Mouse (Mus musculus) limb, embryonic 14.5 days (tissue): ENCODE results near the gene Nr4a1. TPM values are rescaled to one million over a fixed set of nuclear protein-coding genes. Genes with fewer than 3 reads are reported as not detected.

ENCODE experiments used
- ATAC-seq: fragments of 200-750 bp; cut with Nextera tagmentation; 2 replicates; pipeline ENCODE4 v1.8.0; 2017; ENCODE audit warnings: low read depth, moderate number of reproducible peaks, moderate TSS enrichment; ENCODE audit not compliant: low FRiP score
- DNase-seq: peaks from one replicate; pipeline ENCODE4 v3.0.0-alpha.2; 2015; ENCODE audit warnings: low spot score
- H3K27ac ChIP-seq: fragments of 300-500 bp; sonication (generic); replicated peaks from 2 replicates; pipeline ENCODE4 v1.5.1; 2014; ENCODE audit warnings: low read depth, mild to moderate bottlenecking, low read length, moderate library complexity, mixed read lengths
- H3K27me3 ChIP-seq: fragments of 300-500 bp; sonication (generic); 2 replicates; pipeline ENCODE4 v1.6.1; 2014; ENCODE audit warnings: low read length, mixed read lengths; ENCODE audit not compliant: control insufficient read depth, insufficient read depth
- H3K36me3 ChIP-seq: fragments of 300-500 bp; sonication (generic); 2 replicates; pipeline ENCODE4 v1.6.1; 2014; ENCODE audit warnings: mild to moderate bottlenecking, low read length, moderate library complexity, mixed read lengths; ENCODE audit not compliant: control insufficient read depth, insufficient read depth
- H3K4me1 ChIP-seq: fragments of 300-500 bp; sonication (generic); 2 replicates; pipeline ENCODE4 v1.6.1; 2014; ENCODE audit warnings: antibody characterized with exemption, low read length, mixed read lengths; ENCODE audit not compliant: control insufficient read depth, insufficient read depth
- H3K4me2 ChIP-seq: fragments of 300-500 bp; sonication (generic); replicated peaks from 2 replicates; pipeline ENCODE4 v1.6.1; 2014; ENCODE audit warnings: low read depth, mild to moderate bottlenecking, low read length, moderate library complexity; ENCODE audit not compliant: severe bottlenecking
- H3K4me3 ChIP-seq: fragments of 300-500 bp; sonication (generic); replicated peaks from 2 replicates; pipeline ENCODE4 v1.5.1; 2014; ENCODE audit warnings: low read length
- H3K9ac ChIP-seq: fragments of 300-500 bp; sonication (generic); 2 replicates; pipeline ENCODE4 v1.6.1; 2014; ENCODE audit warnings: mild to moderate bottlenecking, low read depth, low read length, moderate library complexity; ENCODE audit not compliant: severe bottlenecking
- H3K9me3 ChIP-seq: fragments of 300-500 bp; sonication (generic); 2 replicates; pipeline ENCODE4 v1.6.1; 2016; ENCODE audit warnings: low read length; ENCODE audit not compliant: control insufficient read depth
- POLR2A ChIP-seq: fragments of 200-500 bp; IDR thresholded peaks from 2 replicates; pipeline ENCODE4 v1.8.0; 2012; ENCODE audit warnings: inconsistent platforms, mild to moderate bottlenecking, moderate library complexity, borderline replicate concordance; ENCODE audit not compliant: insufficient read depth, insufficient read length; ENCODE audit errors: extremely low read depth
- WGBS: fragments of 180-500 bp; shearing (Covaris S2); extraction: QIAGEN DNeasy Blood & Tissue Kit; methylation state at CpG from one replicate; pipeline ENCODE4 v1.1.7; 2014; 5-methylcytosine and 5-hydroxymethylcytosine counted together
- polyA plus RNA-seq, 2 experiments: library from polyadenylated mRNA; depleted of rRNA in 1 of 2; stranded (reverse) in 1 of 2; unstranded in 1 of 2; fragments of >200 nt; fragmentation: Nextera tagmentation in 1 of 2; extraction: Ambion mirVana in 1 of 2; gene quantifications; 2 replicates each; pipeline versions ENCODE4 v1.2.1 to v1.2.3; 2012 to 2014

Gene Nr4a1
- polyA plus RNA-seq, 2 experiments: 10.5 to 19.6 TPM

DNA sequence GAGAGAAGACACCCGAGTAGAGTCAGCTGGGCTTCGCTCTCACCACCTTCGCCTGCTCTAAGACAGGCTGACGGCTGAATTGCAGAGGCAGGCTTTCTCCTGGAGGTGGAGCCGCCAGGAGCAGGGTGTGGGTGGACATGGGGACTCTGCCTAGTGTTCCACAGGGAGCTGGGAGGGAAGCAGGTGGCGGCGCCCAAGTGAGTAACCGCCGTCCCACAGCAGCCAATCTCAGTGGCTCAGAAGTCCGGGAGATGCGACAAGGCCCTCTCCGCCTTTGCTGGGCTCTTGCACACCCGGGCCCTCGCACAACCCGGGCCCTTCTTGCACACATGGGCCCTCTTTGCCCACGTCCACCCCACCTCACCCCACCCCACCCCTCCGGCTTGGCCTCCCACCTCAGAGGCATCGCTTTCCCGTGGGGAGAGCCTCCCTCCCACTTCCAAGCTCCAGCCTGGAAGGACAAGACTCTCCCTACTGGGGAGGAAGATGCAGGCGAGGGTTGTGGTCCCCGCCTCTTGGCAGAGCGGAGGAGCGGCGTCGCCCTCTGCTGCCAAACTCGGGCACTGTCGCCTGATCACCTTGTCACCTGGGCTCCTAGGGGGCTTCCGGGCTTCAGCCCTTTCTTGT lies 15.1 kb upstream of the Nr4a1 start:
- Histone ChIP-seq H3K9ac (peak overlapping the region; percentile 41), H3K4me3 (peak overlapping the region; percentile 23), H3K27me3 (no peaks in the 10 kb centered on the region), H3K9me3 (no peaks in the 10 kb centered on the region), H3K4me2 (peak overlapping the region; percentile 43), H3K27ac (no peak overlapping the region), H3K36me3 (no peaks in the 10 kb centered on the region), H3K4me1 (peaks cover 17% of the 10 kb centered on the region)
- TF ChIP-seq POLR2A: no peak
- no peak for DNase-seq
- 7% methylated on average over 22 of the region's 28 CpGs for WGBS
- ATAC-seq: peak; percentile 10; the same call in 1 of the 2 replicates

DNA sequence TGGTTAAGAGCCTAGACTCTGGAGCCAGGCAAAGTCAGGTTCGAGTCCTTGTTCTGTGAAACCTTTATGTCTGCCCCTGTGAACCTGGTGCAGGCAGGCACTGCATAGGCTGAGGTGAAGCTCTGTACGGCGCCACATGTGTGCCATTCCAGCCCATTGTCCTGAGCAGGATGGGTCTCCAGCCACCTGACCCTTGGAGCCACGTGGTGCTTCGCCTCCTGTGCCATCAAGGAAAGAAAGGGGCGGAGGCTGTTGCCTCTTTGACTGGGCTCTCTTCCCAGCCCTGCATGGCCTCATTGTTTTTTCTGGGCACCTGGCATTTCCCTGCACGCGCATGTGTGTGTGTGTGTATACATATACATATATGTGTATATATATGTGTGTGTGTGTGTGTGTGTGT lies 14.2 kb upstream of the Nr4a1 start:
- no peak overlapping the region for H3K27ac ChIP-seq
- no peak overlapping the region for H3K4me3 ChIP-seq
- 71% methylated on average over 8 of the region's 8 CpGs for WGBS
- H3K27me3 ChIP-seq: no peaks in the 10 kb centered on the region
- peaks cover 16% of the 10 kb centered on the region for H3K4me1 ChIP-seq
- H3K4me2 ChIP-seq: no peak overlapping the region
- TF ChIP-seq POLR2A: no peak
- no peaks in the 10 kb centered on the region for H3K9me3 ChIP-seq
- ATAC-seq: no peak
- H3K9ac ChIP-seq: no peak overlapping the region
- no peaks in the 10 kb centered on the region for H3K36me3 ChIP-seq
- DNase-seq: no peak

DNA sequence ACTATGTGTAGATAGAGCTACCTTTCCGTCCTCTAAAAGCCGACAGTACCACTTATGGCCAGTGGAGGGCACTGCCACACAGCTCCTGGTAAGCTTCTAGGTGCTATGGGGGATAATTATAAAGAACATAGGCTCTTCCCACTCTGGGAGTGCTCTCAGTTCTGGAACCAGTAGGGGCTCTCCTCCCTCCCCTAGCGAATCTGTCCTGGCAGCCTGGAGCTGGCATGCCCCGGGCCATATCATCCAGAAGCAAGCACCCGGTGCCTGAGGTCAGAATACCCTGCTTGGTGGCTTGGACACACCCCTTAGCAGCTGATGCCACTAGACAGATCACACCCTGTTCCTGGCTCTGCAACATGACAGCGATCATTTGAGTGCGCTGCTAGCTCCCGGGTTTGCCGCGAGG lies 13.3 kb upstream of the Nr4a1 start:
- no peak for TF ChIP-seq POLR2A
- Histone ChIP-seq H3K9ac (no peak overlapping the region), H3K9me3 (no peaks in the 10 kb centered on the region), H3K4me3 (peak overlapping the region; percentile 7; the same call in 1 of the 2 replicates), H3K27me3 (no peaks in the 10 kb centered on the region), H3K36me3 (no peaks in the 10 kb centered on the region), H3K4me1 (peaks cover 14% of the 10 kb centered on the region), H3K4me2 (peak overlapping the region; percentile 38), H3K27ac (0 out of 2 replicates have a peak overlapping the region, but pooled peaks have one; percentile 13)
- DNase-seq (peak; percentile 87), ATAC-seq (peak; percentile 31; the same call in 1 of the 2 replicates)
- WGBS: 11% methylated on average over 10 of the region's 10 CpGs

DNA sequence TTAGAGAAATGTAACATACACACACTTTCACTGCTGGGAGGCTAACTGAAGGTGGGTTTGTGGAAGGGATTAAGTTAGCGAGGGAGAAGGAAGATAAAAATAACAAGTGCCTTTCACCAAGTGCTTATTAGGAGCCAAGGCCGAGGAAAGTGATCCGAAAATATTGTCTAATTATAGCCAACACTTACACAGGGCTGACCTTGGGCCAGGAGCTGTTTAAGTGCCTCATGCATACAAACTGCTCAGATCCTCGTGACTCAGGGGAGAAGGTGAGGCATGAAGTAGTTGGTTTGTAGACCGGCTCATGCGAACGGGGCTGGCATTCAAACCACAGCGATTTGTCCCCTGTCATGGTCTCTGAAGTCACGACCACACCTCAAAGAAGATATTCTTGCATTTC lies 12.8 kb upstream of the Nr4a1 start:
- Histone ChIP-seq H3K36me3 (no peaks in the 10 kb centered on the region), H3K27me3 (no peaks in the 10 kb centered on the region), H3K27ac (no peak overlapping the region), H3K4me3 (no peak overlapping the region), H3K4me2 (peak overlapping the region; percentile 38), H3K4me1 (peaks cover 13% of the 10 kb centered on the region), H3K9ac (no peak overlapping the region), H3K9me3 (no peaks in the 10 kb centered on the region)
- DNase-seq (no peak), ATAC-seq (no peak)
- no peak for TF ChIP-seq POLR2A
- WGBS: 52% methylated on average over 9 of the region's 9 CpGs

DNA sequence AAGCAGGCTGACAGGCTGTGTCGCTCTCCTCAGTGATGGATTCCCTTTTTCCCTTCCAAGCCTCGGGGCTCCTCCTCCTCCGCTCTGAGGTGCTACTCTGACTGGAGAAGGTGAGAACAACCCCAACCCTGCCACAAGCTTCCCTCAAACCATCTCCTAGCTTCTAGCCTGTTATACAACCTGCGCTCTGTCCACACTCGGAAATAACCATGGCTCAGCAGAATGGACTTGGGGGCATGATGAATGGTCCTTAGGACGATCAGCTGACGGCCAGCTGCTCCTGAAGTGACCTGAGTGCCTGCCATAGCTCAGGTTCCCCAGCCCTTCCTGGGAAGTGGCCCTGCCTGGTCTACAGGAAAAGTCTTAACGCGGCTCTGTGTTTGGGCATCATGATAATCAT lies 12.2 kb upstream of the Nr4a1 start:
- H3K4me3 ChIP-seq: no peak overlapping the region
- no peaks in the 10 kb centered on the region for H3K27me3 ChIP-seq
- peaks cover 13% of the 10 kb centered on the region for H3K4me1 ChIP-seq
- no peaks in the 10 kb centered on the region for H3K9me3 ChIP-seq
- no peak overlapping the region for H3K9ac ChIP-seq
- TF ChIP-seq POLR2A: no peak
- ATAC-seq: no peak
- no peak overlapping the region for H3K4me2 ChIP-seq
- no peak for DNase-seq
- 69% methylated on average over 9 of the region's 9 CpGs for WGBS
- H3K27ac ChIP-seq: no peak overlapping the region
- no peaks in the 10 kb centered on the region for H3K36me3 ChIP-seq
